Mouse (Mus musculus) right cerebral cortex, adult 18-20 months (tissue): ENCODE measurements around the gene Mup15.
"Not testable (repeated sequence)": the region's sequence is repeated elsewhere in the genome, so short reads cannot be mapped to it uniquely, and the experiment has no call there.

Experiments used
- DNase-seq: peaks from one replicate; pipeline ENCODE4 v3.0.0; 2022; ENCODE audit warnings: mixed read lengths

Gene Mup15

GRCm38 (mm10) chr4:61439643-61440042 is at the start of gene Mup15:
TSS of gene Mup15 (minus strand) at chr4:61439743.
- DNase-seq, result not testable (repeated sequence)
